Mouse (Mus musculus): ENCODE measurements at regions not wholly inside any gene's neighbourhood (a gene's known extent, or its start where the extent isn't known, plus 50 kb on each side); places are given as distances from the start of the nearest gene placed in this dataset.

- in situ Hi-C loops (cut with MboI; ENCODE audit: low pct_unique_long_range_greater_than_20kb) = no loop called here
- H3K27me3 ChIP-seq = no peaks in the 10 kb centered on the region
- no peak for TF ChIP-seq CTCF (IDR thresholded peaks at IDR 0.05)
- CTCF ChIA-PET = no interaction called here
- ATAC-seq (no peak), DNase-seq (ENCODE audit: low read depth, low spot score) (no peak)
- POLR2A ChIA-PET = no interaction called here
Observed at GRCm38 (mm10) chr15:49555793-49556192, 4328.9 kb upstream of the Gm7489 start.

DNA sequence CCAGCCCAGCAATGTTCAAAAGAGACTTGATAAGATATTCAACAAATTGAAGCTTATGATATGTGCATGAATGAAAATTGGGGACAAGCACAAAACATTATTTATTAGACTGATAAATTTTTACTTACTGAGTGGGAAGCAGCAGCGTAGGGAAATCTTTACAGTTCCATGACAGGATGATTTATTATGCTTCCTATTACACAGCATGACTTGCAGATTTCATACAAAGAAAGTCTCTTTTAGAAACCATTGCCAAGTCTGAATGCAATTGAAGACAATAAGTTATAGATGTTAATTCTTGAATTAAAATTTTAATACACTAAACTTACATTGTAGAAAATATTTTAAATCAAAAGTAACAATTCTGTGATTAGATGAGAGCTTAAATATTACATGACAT lies 4324.3 kb upstream of the Gm7489 start:
- POLR2A ChIA-PET = no interaction called here
- DNase-seq (ENCODE audit: low read depth, low spot score) (no peak), ATAC-seq (no peak)
- in situ Hi-C loops (cut with MboI; ENCODE audit: low pct_unique_long_range_greater_than_20kb) = no loop called here
- CTCF ChIA-PET = no interaction called here
- H3K27me3 ChIP-seq = no peaks in the 10 kb centered on the region
- TF ChIP-seq CTCF (IDR thresholded peaks at IDR 0.05) = no peak

DNA sequence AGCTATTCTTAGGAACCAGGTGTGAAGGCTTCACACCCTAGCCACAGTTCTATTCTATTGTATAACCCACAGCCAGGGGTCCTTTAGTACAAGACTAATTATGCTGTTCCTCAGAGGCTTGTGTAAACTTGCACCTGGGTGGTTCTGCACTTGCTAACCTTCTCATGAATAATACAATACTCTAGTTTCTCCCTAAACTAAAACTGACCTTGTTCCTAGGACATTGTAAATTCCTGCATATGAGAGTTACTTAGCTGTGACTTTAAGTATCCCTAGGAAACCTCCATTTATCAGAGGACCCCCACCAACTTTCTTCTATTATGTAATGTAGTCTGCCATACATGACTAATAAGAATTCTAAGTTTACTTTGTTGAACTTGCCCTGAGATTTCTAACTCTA lies 4295.9 kb upstream of the Gm7489 start:
- H3K27me3 ChIP-seq = no peaks in the 10 kb centered on the region
- ATAC-seq (no peak), DNase-seq (ENCODE audit: low read depth, low spot score) (no peak)
- in situ Hi-C loops (cut with MboI; ENCODE audit: low pct_unique_long_range_greater_than_20kb) = no loop called here
- POLR2A ChIA-PET = no interaction called here
- no peak for TF ChIP-seq CTCF (IDR thresholded peaks at IDR 0.05)
- CTCF ChIA-PET = no interaction called here

DNA sequence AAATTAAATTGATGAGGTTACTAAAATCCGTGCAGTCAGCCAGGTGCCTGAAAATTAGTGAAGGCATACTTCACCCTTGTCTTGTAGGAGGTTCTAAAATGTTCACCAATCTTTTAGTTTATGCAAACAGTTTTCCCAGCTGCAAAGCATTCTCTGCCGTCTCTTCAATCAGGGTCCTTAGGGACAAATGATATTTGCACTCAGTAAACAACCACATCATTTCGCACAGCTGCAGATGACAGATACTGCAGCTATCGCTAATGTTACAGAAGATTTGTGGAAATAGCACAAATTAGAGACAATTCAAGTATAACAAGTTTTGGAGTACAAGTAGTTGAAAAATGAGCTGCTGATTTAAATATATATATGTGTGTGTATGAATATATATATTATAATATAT lies 4270.8 kb upstream of the Gm7489 start:
- H3K27me3 ChIP-seq = no peaks in the 10 kb centered on the region
- no peak for ATAC-seq
- CTCF ChIA-PET = interaction anchor here (1.2 kb wide), 1 partner anchor 20 kb away, joined by 3 read pairs; no protein-coding TSS in a partner anchor
- POLR2A ChIA-PET = no interaction called here
- DNase-seq (ENCODE audit: low read depth, low spot score) = no peak
- in situ Hi-C loops (cut with MboI; ENCODE audit: low pct_unique_long_range_greater_than_20kb) = no loop called here
- TF ChIP-seq CTCF (IDR thresholded peaks at IDR 0.05) = no peak

DNA sequence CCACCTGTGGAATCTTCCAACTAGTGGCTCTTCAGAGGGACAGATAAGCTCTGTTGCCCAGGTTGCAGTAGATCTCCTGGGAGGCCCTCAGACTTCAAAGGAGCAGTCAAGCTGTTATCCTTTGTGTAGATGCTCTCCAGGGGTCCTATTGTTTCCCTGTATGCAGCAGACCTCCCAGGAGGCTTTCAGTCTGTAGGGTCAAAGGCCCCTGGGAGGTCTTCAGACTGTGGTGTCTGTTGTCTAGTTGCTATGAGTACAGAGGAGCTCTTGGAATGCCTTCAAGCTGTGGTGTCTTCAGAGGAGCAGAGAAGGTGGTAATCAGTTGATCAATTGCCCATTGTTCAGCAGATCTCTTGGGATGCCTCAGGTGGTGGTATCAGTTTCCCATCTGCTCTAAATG lies 4237.3 kb upstream of the Gm7489 start:
- CTCF ChIA-PET = no interaction called here
- no peak for TF ChIP-seq CTCF (IDR thresholded peaks at IDR 0.05)
- no peak for DNase-seq (ENCODE audit: low read depth, low spot score)
- in situ Hi-C loops (cut with MboI; ENCODE audit: low pct_unique_long_range_greater_than_20kb) = no loop called here
- H3K27me3 ChIP-seq = no peaks in the 10 kb centered on the region
- ATAC-seq = no peak
- POLR2A ChIA-PET = no interaction called here

- no peak for ATAC-seq
- POLR2A ChIA-PET = no interaction called here
- no peak for TF ChIP-seq CTCF (IDR thresholded peaks at IDR 0.05)
- DNase-seq (ENCODE audit: low read depth, low spot score) = no peak
- CTCF ChIA-PET = no interaction called here
- no peaks in the 10 kb centered on the region for H3K27me3 ChIP-seq
- in situ Hi-C loops (cut with MboI; ENCODE audit: low pct_unique_long_range_greater_than_20kb) = no loop called here
Observed at GRCm38 (mm10) chr15:49650549-49651180, 4234.0 kb upstream of the Gm7489 start.

GRCm38 (mm10) chr15:49653728-49654127 lies 4231.0 kb upstream of the Gm7489 start:
- DNase-seq (ENCODE audit: low read depth, low spot score) (no peak), ATAC-seq (no peak)
- no peak for TF ChIP-seq CTCF (IDR thresholded peaks at IDR 0.05)
- in situ Hi-C loops (cut with MboI; ENCODE audit: low pct_unique_long_range_greater_than_20kb) = no loop called here
- CTCF ChIA-PET = no interaction called here
- POLR2A ChIA-PET = no interaction called here
- no peaks in the 10 kb centered on the region for H3K27me3 ChIP-seq

GRCm38 (mm10) chr15:49664834-49665565 lies 4219.7 kb upstream of the Gm7489 start:
- POLR2A ChIA-PET = no interaction called here
- CTCF ChIA-PET = no interaction called here
- in situ Hi-C loops (cut with MboI; ENCODE audit: low pct_unique_long_range_greater_than_20kb) = no loop called here
- ATAC-seq (no peak), DNase-seq (ENCODE audit: low read depth, low spot score) (no peak)
- no peak for TF ChIP-seq CTCF (IDR thresholded peaks at IDR 0.05)
- no peaks in the 10 kb centered on the region for H3K27me3 ChIP-seq

All from Patski (cell line).